Comparison of ENCODE assay signal across 22 mouse cellular contexts in genomic region chr15:102696899-102697298, GRCm38 (mm10).
"Had no signal": no experiment of that assay in that cellular context is flagged by ENCODE, and none has a peak within 500 bp of the region (broad histone marks: within the 10 kb centered on the region; RNA-seq: fewer than 3 reads in every experiment).

No protein-coding gene starts in this region.

- H3K27ac ChIP-seq: kidney, embryonic 15.5 days; limb, embryonic 12.5 days; limb, embryonic 15.5 days; liver, embryonic 14.5 days; midbrain, embryonic 10.5 days; midbrain, embryonic 13.5 days; stomach, embryonic 15.5 days had no signal

- DNase-seq: kidney, adult 2 months; kidney, postnatal 10 days; kidney, postnatal 36 days; left cerebral cortex, postnatal 4 days; liver, postnatal 0 days; right cerebral cortex, adult 18-20 months; right cerebral cortex, postnatal 14 days; right cerebral cortex, postnatal 4 days; spleen, adult 18-20 months; thymus, postnatal 36 days had no signal

- H3K4me3 ChIP-seq: kidney, embryonic 15.5 days; limb, embryonic 12.5 days; limb, embryonic 15.5 days; megakaryocyte, embryonic 14.5 days; midbrain, embryonic 10.5 days; midbrain, embryonic 13.5 days; myocyte; stomach, embryonic 15.5 days had no signal

- H3K9me3 ChIP-seq: kidney, embryonic 15.5 days; limb, embryonic 12.5 days; limb, embryonic 15.5 days; megakaryocyte, embryonic 14.5 days; midbrain, embryonic 10.5 days; midbrain, embryonic 13.5 days; stomach, embryonic 15.5 days had no signal

- H3K36me3 ChIP-seq: kidney, embryonic 15.5 days; limb, embryonic 12.5 days; limb, embryonic 15.5 days; midbrain, embryonic 10.5 days; midbrain, embryonic 13.5 days; stomach, embryonic 15.5 days had no signal

- ATAC-seq: intestine, postnatal 0 days; liver, postnatal 0 days; midbrain, embryonic 13.5 days; midbrain, embryonic 16.5 days had no signal

- H3K9ac ChIP-seq: kidney, embryonic 15.5 days; limb, embryonic 12.5 days; limb, embryonic 15.5 days; liver, embryonic 14.5 days; liver, postnatal 0 days; midbrain, embryonic 13.5 days; stomach, embryonic 15.5 days had no signal

- H3K4me2 ChIP-seq: kidney, embryonic 15.5 days; limb, embryonic 12.5 days; limb, embryonic 15.5 days; liver, embryonic 11.5 days; midbrain, embryonic 13.5 days; stomach, embryonic 15.5 days had no signal
